ENCODE assay signal across 23 mouse cellular contexts in the genomic region with DNA sequence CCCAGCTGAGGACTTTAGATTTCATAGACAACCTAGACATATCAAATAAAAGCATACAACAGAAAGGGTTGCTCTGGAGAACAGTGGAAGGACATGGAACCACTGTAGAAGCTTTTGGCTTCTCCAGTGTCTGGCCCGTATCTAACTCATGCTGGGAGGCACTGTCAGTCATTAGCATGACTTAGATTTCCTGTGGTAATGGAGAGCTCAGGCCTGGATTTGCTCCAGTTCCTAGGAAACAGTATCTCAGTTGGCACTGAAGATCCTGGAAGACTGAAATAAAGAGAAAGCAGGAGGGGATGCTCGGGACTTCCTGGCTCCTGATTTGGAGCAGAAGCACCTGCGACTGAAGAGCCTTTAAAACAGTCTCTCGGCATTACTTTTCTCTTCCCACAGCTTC. TPM values are rescaled to one million over a fixed set of nuclear protein-coding genes. Genes with fewer than 3 reads are reported as not detected.
"Had no signal": no experiment of that assay in that cellular context is flagged by ENCODE, and none has a peak within 500 bp of the region (broad histone marks: within the 10 kb centered on the region; RNA-seq: fewer than 3 reads in every experiment).

No protein-coding gene starts in this region.

- DNase-seq: gastrocnemius, adult 2 months; gastrocnemius, postnatal 10 days; gastrocnemius, postnatal 25 days; heart, postnatal 10 days; heart, postnatal 4 days; kidney, adult 18-20 months; kidney, adult 8-10 months; kidney, postnatal 10 days; kidney, postnatal 25 days; kidney, postnatal 4 days; liver; liver, embryonic 13.5 days; liver, postnatal 0 days had no signal

RNA-seq across cellular contexts. Expression of gene Gm17555, which starts 12.7 kb away (rescaled TPM):
- total RNA-seq: gastrocnemius, adult 2 months; gastrocnemius, postnatal 10 days; gastrocnemius, postnatal 25 days; gastrocnemius, postnatal 4 days; granulocyte monocyte progenitor cell, adult 5-6 weeks; heart, adult 8-10 months; heart, postnatal 10 days; heart, postnatal 25 days; heart, postnatal 4 days; layer of hippocampus, adult 2 months; layer of hippocampus, postnatal 10 days; layer of hippocampus, postnatal 25 days; left cerebral cortex, adult 2 months; left cerebral cortex, postnatal 14 days; left cerebral cortex, postnatal 36 days had no signal
